Mouse (Mus musculus) adrenal gland (tissue): ENCODE data around the gene Fer.
"Not testable (repeated sequence)": the region's sequence is repeated elsewhere in the genome, so short reads cannot be mapped to it uniquely, and the experiment has no call there.

Experiments
- intact Hi-C: fragments of 180-260 bp; cut with DNase I; formaldehyde crosslinking; loops from one replicate; pipeline ENCODE4 v1.15.1; 2025
- long read RNA-seq, 2 experiments: library from polyadenylated mRNA; unstranded; transcript quantifications; one replicate each; pipeline ENCODE4 v2.0.0; 2020; ENCODE audit warnings: borderline replicate concordance in 1 of 2; ENCODE audit not compliant: insufficient replicate concordance in 1 of 2

Gene Fer
- long read RNA-seq, experiment 1, partial matches to known transcripts, result 7 of 12 reads
- long read RNA-seq, experiment 1, other reads (novel, unspliced or antisense), result 5 of 12 reads
- long read RNA-seq, experiment 2, partial matches to known transcripts, result 8 of 17 reads
- long read RNA-seq, experiment 2, other reads (novel, unspliced or antisense), result 9 of 17 reads

DNA sequence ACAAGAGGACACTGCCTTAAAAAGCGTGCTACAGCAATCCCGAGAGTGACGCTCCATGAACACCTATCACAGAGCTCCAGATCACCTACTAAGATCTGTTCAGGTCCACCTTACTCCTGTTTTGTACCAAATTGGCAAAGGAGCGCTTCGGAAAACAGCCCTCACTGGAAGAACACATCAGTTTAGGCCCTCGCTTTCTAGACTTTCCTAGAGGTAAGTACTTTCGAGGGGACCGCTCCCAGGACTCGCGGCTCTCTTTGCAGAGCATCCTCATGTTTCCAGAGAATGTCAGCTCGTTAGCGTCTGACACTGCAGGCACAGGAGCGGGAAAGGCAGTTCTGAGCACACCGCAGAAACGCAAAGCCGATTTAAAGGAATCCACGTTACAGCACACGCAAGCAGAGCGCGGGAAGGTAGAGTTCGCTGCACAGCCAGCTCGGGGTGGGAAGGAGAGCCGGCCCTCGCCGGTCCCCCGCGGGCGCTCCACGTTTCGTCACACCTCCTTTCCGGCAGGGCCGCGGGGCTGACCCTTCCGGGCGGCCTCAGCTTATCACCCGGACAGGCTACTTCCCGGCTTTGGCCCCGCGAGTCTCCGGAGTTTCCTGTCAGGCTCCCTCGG lies at the start of gene Fer:
Fer (plus strand) TSS at position 51 of the 619 bp plus-strand sequence.
- intact Hi-C loops, result no loop called here

DNA sequence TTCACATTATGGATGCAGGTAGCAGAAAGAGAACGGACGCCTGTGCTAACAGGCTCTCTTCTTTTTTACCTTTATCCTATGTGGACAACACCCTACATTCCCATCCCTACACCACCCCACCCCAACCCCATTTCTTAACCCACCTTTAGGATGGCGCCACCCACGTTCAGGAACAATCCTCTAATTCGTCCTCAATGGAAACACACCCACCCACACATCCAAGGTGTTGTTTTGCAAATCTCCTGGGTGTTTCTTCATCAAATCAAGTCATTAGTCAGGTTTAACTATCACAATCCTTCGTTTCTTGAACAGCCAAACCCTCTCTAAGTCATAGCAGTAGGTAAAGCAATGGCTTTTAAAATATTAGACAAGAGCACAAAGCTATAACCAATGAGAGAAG lies 49.3 kb upstream of the Fer start:
- intact Hi-C loops, result no loop called here

DNA sequence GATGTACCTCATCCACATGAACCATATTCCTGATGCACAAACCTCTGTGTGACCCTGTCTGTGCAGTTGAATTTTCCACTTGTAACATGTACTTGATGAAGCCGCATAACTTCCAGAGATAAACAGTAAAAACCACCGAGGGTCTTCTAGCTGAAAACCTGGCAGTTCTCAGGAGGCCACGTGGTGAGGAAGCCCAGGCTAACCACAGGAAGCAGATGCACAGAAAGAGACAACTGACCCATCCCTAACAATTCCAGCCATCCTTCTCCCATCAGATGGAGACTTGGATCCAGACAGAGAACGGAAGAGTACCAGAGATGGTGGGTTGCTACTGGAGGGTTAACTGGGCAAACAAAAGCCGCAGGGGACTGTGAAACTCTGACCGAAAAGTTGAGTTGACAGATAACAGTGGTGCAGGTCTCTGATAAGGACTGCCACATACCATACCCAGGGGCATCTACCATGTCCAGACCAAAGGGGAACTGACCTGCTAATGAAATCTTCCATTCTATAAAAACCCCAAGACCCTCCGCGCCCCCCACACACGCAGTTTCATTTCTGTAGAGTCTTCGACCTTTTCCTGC lies 44.3 kb upstream of the Fer start:
- intact Hi-C loops, result no loop called here

DNA sequence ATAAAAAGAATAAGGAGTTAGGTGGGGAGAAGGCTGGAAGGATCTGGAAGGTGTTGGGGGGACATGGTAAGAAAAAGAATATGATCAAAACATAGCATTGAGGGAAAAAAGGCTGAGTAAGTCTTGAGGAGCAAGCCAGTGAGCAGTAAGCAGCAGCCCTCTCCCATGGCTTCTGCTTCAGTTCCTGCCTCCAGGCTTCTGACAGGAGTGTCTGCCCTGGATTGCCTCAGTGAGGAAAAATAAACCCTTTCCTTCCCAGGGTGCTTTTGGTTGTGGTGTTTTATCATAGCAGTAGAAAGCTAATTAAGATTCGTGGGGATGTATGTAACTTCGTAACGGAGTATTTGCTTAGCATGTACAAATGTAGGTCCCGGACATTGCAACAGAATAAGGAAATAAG lies 38.7 kb upstream of the Fer start:
- intact Hi-C loops, result no loop called here

DNA sequence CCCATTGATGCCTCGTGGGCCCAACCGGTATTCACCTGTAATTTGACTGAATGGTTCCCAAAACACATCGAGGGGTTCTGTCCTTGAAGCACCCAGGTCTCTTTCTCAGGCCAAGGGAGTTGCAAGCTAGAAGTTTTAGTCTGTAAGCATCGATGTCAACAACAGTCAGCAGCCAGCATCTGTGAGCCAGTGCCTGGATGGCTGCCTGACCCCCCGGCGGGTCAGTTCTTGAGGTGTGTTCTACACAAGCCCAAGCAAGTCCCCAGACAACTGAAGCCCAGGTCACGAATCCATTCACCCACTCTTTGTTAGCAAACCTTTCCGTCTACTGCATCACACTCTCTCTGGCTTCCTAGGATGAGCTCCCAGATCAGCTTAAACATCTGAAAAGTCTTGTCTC lies 36.7 kb upstream of the Fer start:
- intact Hi-C loops, result no loop called here

DNA sequence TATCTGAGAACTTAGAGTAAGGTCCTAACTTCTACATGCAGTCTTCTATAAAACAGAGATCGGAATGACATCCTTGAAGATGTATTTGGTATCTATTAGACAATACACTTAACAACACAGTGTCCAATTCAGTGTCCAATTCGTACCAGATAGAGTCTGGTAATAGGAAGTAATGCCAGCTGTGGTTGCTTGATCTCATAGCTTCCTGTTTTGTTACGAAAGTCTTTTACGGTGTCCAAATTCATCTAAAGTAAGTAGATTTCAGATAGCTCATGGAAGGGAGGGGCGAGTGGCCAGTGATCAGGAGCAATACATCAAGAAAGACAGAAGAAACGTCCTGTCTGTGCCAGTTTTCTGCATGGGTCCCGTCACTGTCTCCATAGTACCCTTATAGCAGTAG lies 36.1 kb upstream of the Fer start:
- intact Hi-C loops, result no loop called here

DNA sequence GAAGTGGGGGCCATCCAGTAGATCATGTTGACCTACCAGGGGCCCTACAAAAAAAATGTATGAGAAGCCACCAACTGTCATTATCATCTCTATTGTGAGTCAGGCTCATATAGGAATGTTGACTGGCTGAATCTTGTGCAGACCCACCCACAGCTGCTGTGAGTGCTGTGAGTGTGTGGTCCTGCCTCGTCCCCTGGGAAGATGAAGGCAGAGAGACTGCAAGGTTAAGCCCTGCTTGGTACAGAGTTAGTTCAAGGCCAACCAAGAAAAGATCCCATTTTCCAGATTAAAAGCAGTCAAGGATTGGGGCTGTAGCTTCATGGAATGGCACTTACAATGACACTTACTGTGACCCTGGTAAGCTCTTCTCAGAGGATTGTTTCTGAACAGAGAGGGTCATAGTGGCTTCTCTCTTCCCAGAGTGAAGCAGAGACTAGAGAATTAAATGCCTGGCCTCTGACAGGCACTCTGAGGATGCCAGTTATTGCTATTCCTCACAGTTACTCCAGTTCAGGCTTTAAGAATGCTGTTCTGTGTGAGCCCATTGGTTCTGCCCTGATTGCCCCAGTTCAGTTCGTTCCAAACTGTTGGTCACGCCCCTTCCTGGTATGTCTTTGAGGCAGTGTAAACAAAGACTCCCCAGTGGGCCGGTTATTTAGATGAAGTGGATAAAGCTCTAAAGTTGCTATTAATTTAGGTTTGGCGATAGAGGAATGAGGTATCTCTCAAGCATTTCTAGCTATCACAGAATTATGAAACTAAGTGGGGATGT lies 34.1 kb upstream of the Fer start:
- intact Hi-C loops, result no loop called here

DNA sequence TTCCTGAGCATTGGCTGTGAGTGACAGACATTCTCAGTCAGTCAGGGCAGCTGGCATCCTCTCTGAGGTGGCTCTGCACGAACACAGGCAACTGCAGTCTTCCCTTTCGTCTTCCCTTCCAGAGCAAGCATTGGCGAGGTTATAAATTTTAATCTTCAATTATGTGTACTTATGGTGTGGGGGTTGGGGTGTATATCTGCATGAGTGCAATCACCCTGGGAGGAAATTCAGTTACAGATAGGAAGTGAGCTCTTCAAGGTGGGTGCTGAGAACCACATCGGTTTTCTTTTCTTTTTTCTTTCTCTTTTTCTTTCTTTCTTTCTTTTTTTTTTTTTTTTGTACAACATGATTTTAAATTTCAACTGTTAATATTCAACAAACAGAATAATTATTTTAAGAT lies 31.3 kb upstream of the Fer start:
- intact Hi-C loops, result no loop called here

DNA sequence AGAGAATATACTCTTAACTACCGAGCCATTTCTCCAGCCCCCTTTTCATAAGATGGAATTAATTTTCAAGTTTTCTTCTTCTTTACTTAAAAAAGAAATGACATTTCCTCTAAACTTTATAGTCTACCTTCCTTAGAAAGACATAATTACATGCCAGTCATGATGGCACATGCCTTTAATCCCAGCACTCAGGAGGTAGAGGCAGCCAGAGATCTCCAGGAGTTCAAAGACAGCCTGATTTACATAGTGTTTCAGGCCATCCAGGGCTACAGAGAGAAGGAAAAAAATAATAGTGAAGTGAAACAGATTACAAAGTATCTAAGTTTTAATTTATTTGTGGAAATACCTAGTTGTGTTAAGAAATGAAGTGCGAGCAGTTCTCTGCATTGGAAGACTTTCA lies 26.6 kb upstream of the Fer start:
- intact Hi-C loops, result no loop called here

DNA sequence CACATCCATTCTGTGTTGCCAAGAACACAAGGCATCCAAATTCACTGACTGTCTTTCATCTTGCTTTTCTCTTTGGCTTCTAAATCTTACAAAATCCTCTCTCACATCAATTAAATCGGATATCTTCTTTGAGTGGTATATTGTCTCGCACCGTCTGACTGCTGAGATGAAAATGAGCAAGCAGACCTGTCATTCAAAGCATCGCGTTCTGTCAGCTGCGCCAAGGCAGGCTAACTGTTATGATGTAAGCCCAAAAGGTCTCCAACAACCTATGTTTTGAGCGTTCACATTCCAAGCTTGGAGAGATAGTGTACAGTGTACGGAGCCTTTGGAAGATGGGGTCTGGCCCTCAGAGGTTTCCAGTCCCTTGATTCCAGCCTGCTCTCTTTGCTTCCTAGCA lies 26.2 kb upstream of the Fer start:
- intact Hi-C loops, result no loop called here

DNA sequence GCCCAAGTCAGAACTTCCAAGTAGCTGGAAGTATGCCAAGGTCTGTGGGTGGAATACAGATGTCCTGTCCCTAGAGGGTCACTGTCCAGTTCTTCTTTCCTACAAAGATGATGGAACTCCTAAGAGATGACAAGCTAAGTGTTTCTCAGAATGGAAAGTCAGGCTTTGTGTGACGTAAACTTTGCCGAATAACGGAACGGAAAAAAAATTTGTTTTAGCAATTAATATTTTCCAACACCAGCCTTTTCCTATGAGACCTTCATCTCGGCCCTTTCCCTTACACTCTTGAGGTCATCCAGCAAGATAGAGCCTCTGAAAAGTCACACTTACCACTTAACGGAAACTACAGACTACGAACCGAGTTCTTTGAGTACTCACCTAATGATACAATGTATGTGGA lies 24.7 kb upstream of the Fer start:
- intact Hi-C loops, result no loop called here

DNA sequence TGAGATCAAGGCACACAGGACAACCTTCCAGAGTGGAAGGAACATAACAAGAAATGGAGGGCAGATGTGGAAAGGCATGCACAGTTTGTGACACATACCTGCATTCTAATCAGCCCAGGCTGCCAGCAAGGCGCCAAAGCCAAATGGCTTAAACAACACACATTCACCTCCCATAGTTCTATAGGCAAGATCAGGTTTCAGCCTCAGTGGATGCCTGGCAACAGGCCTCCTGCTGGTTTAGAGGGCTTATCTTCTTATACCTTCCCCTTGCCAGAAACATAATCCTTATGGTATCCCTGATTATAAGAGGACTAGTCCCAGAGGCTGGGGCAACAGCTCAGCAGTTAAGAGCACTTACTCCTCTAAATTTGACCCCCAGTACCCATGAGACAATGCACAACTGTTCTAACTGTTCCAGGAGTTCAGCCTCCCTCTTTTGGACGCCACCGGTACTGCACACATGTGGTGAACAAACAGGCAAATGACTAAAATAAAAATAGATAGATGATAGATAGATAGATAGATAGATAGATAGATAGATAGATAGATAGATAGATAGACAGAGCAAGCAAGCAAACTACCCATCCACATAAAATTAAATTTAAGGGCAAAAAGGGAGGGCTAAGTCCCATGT lies 23.1 kb upstream of the Fer start:
- intact Hi-C loops, result no loop called here

DNA sequence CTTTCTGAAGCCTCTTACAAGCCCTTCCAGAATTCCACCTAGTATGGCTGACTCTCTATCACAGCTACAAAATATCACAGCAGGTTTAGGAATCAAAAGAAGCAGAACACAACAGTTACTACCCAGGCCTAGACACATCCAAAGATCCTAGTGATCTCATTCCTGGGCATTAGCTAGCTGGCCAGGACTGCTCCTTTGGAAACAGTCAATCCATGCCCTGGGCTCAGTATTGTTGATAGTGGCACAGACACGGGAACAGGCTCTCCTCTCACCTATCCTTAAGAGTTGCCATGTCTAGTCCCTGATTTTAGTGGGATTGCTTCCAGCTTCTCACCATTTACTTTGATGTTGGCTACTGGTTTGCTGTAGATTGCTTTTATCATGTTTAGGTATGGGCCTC lies 20.6 kb upstream of the Fer start:
- intact Hi-C loops, result no loop called here

DNA sequence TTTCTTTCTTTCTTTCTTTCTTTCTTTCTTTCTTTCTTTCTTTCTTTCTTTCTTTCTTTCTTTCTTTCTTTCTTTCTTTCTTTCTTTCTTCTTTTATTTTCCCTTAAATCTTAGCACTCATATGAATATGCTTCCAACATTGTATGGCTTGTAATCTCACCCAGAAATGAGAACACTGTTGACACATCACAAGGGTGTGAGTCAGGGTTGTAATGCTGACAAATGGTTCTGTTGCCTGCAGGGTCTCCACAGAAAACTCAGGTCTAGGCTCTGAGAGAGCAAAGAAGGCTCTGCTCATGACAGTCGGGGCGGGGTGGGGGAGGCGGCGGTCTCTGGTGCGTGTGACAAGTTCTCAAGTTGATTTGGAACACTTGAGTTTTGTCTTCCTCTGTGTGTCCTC lies 17.9 kb upstream of the Fer start:
- intact Hi-C loops, result no loop called here

DNA sequence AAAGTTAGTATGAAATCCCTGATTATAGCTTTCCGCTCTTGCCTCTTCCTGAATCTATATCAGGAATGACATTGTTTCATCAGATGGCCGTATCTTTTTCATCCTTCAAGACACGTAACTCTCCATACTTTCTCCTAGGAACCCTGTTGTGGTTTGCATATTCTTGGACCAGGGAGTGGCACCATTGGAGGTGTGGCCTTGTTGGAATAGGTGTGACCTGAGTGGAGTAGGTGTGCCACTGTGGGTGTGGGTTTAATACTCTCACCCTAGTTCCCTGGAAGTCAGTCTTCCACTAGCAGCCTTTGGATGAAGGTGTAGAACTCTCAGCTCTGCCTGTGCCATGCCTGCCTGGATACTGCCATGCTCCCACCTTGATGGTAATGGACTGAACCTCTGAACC lies 17.1 kb upstream of the Fer start:
- intact Hi-C loops, result not testable (repeated sequence)

DNA sequence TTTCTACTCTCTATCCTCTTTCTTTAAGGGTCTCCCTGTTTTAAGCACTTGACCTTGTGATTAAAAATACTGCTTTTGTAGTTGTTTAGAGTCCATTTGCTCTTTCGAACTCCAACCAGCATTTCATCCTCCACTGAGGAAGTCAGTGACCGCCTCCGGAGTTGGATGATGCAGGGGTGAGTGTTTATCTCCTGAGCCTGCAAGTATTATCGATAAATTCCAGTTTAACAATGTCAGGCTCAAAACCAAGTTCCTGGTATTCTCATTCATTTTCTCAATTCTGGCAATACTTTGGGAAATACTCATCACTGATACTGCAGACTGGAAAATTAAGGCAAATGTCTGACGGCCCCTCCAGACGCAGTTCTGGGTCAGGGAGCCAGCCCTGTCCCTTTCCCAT lies 13.7 kb upstream of the Fer start:
- intact Hi-C loops, result no loop called here

DNA sequence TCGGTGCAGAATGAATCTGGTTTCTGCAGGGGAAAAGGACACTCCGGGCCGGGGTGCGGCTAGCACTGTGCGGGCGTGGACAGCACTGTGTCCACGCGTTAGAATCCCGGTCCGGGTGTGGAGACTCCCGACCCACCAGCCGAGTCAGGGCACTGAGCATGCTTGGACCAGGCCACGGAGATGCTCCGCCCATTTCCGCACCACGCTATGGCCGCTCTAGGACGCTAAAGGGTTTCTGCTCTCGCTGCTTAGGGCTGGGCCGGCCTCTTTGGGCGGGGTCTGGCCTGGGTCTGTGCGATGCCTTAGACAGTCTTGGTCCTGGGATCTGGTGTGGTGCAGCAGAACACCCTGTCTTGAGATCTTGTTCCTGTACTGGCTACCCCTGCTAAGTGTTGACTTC lies 13.3 kb upstream of the Fer start:
- intact Hi-C loops, result no loop called here

DNA sequence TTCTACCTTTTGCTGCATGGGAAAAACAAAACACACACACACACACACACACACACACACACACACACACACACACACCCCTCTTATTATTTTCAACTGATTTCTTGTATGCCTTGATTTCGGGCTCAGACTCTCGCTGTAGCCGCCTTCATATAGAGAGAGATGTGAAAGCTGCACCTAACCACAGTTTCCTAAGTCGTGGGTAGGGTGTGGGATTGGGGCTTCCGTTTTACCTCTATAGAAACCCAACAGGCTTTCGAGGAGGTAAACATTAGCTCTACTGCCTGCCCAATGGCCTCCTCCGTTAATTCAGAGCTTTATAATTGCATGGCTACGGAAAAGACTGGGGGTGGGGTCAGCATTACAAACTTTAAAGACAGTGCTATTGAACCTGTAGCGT lies 12.8 kb upstream of the Fer start:
- intact Hi-C loops, result no loop called here

DNA sequence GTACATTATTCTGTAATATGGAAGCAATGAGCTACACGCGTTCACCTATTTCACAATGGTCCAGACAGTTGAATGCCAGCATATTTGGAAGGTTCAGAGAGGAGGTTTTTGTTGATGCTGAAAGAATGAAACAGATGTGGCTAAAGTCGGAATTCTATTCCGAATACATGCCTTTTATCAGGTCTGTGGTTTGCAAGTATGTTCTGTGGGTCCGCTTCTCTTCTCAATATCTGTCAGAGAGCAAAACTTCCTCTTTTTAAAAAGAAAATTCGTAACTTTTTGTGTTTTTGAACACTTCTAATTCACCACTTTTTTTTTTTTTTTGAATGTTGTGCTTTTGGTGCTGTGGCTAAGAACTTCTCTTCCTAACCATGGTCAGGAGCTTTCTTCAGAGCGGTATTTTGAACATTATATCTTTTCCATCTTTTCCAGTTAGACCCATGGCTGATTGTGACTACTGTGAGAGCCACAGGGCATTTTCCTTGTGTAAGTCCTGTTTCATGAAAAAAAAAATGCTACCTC lies 5.8 kb upstream of the Fer start:
- intact Hi-C loops, result no loop called here

DNA sequence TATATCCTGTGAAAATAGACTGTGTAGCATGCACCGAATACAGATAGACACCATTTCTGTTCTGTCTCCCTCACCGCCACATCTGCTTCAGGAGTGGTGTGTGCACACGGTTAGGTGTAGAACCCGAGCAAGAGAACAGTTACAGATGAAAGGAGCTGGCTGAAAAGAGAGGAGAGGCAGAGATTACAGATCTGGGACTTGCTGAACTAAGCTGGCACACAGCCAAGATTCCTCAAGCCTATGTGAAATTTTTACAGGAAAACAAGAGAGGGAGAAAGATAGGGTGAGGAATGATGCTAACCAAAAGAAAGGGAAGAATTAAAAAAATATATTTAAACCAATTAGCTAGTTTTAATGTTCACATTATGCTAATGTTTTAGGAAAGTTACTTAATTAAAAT lies 1.9 kb upstream of the Fer start:
- intact Hi-C loops, result no loop called here

DNA sequence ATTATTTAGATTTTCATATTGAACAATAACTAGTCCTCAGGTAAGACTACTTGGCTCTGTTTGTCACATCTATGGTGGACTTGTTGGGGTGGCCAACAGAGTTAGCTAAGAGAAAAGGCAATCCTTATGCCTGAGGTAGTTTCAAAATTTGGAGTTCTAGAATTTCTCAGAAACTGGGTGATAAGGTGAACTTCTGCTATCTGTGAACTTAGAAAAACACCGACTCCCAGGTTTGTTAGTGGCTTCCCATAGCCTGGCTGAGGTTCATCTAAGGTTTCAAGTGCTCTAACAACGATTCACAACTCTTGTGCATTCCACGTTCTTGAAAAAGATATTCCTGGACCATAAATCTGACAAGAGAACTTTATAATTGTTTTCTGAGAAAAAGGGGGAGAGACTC lies 463 bp upstream of the Fer start:
- intact Hi-C loops, result no loop called here

DNA sequence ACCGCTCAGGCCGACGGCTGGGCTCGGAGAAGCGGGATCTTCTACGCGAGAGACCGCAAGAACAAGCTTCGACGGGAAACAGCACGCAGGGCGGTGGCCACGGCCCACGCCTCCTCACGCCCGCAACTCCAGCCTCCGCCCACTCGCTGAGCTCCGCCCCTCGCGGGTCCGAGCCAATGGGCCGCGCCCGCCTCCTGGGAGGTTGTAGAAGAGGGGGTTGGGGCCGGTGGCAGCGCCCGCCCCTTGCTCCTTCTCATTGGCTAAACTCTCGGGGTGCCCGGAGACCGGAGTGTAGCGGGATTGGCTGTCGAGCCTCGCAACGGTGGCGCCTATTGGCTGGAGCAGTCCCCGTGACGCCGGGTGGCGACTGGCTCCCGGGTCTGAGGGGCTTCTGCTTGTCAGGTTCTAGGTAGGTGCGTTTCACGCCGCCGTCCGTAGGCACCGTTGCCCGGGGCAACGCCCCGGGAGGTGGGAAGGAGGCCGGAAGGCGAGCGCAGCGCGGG lies 836 bp downstream of the Fer start, which contains the start of gene A930002H24Rik:
A930002H24Rik (minus strand) TSS at position 145 of the 503 bp plus-strand sequence.
- intact Hi-C loops, result no loop called here
